17 mouse cellular contexts compared by ENCODE assay signal in genomic region chr15:67235107-67235785, GRCm38 (mm10).
DNase-seq lines count a peak whose midpoint lies in the region; ATAC-seq lines count a peak whose summit lies in the region.
"Had no signal": no experiment of that assay in that cellular context is flagged by ENCODE, and none has a peak within 500 bp of the region (broad histone marks: within the 10 kb centered on the region; RNA-seq: fewer than 3 reads in every experiment).

No protein-coding gene starts in this region.

- no peak overlapping the region for H3K4me2 ChIP-seq in liver, embryonic 11.5 days
- no peak overlapping the region for H3K4me2 ChIP-seq in liver, embryonic 16.5 days (ENCODE audit: low read depth, low read length)
- H3K4me2 ChIP-seq: liver, embryonic 15.5 days; neural tube, embryonic 12.5 days had no signal

- no peak for ATAC-seq in liver, embryonic 11.5 days (replicated peaks; ENCODE audit: low FRiP score)
- 0 out of 2 replicates have a peak, but pooled peaks have one; percentile 9 for ATAC-seq in liver, embryonic 16.5 days (ENCODE audit: low read depth)
- ATAC-seq: hindbrain, embryonic 16.5 days; midbrain, embryonic 16.5 days had no signal

- no peak overlapping the region for H3K27ac ChIP-seq in liver, embryonic 11.5 days (ENCODE audit: low read depth, low read length)
- H3K27ac ChIP-seq in liver, embryonic 16.5 days (ENCODE audit: low read length): no peak overlapping the region
- H3K27ac ChIP-seq: liver, embryonic 15.5 days; neural tube, embryonic 12.5 days had no signal

- 52% methylated on average over 5 of the region's 5 CpGs for WGBS in liver, embryonic 11.5 days
- 26% methylated on average over 5 of the region's 5 CpGs for WGBS in liver, embryonic 16.5 days (ENCODE audit: insufficient replicate concordance)

- peak; percentile 13 for DNase-seq in liver
- DNase-seq in liver, embryonic 11.5 days (ENCODE audit: low spot score): no peak
- peak; percentile 6 for DNase-seq in T-cell, adult 2 months (ENCODE audit: low spot score)
- DNase-seq in splenic B cell, adult 2 months (ENCODE audit: low read depth, low spot score): peak; percentile 49
- no peak for DNase-seq in spleen, adult 12 weeks (ENCODE audit: low spot score)
- DNase-seq in urinary bladder, adult 2 months (ENCODE audit: low spot score): no peak
- DNase-seq: adrenal gland, postnatal 25 days; cerebellum, postnatal 25 days; kidney, adult 18-20 months; lung, postnatal 4 days; right cerebral cortex, postnatal 4 days; thymus, postnatal 25 days had no signal

- H3K27me3 ChIP-seq in liver, embryonic 11.5 days (replicated peaks; ENCODE audit: control insufficient read depth, insufficient read depth, low read length): 0 out of 2 replicates have a peak, but pooled peaks cover 2% of the 10 kb centered on the region
- no peaks in the 10 kb centered on the region for H3K27me3 ChIP-seq in liver, embryonic 16.5 days (ENCODE audit: control insufficient read depth, insufficient read depth, low read depth, low read length)
- H3K27me3 ChIP-seq in splenic B cell, adult 2 months (ENCODE audit: control insufficient read depth, insufficient read depth, low read length, poor library complexity, severe bottlenecking): no peaks in the 10 kb centered on the region; the same call in 1 of the 2 replicates
- H3K27me3 ChIP-seq: liver, embryonic 15.5 days; neural tube, embryonic 12.5 days had no signal

- no peak overlapping the region for H3K4me3 ChIP-seq in liver, embryonic 11.5 days (ENCODE audit: low read depth, low read length)
- H3K4me3 ChIP-seq in liver, embryonic 16.5 days (ENCODE audit: low read depth, low read length): no peak overlapping the region
- H3K4me3 ChIP-seq: liver, embryonic 15.5 days; neural tube, embryonic 12.5 days had no signal

- H3K36me3 ChIP-seq in liver, embryonic 11.5 days (ENCODE audit: control insufficient read depth, insufficient read depth, low read length): no peaks in the 10 kb centered on the region
- no peaks in the 10 kb centered on the region for H3K36me3 ChIP-seq in liver, embryonic 16.5 days (ENCODE audit: control insufficient read depth, insufficient read depth)
- H3K36me3 ChIP-seq in splenic B cell, adult 2 months (ENCODE audit: control insufficient read depth, insufficient read depth, low read length, poor library complexity, severe bottlenecking): no peaks in the 10 kb centered on the region
- H3K36me3 ChIP-seq: liver, embryonic 15.5 days; neural tube, embryonic 12.5 days had no signal

- H3K4me1 ChIP-seq in liver, embryonic 11.5 days (replicated peaks; ENCODE audit: control insufficient read depth, insufficient read depth, low read length): no peaks in the 10 kb centered on the region
- H3K4me1 ChIP-seq in liver, embryonic 16.5 days (ENCODE audit: control insufficient read depth, low read depth, low read length): no peaks in the 10 kb centered on the region
- H3K4me1 ChIP-seq: liver, embryonic 15.5 days; neural tube, embryonic 12.5 days had no signal

- no peaks in the 10 kb centered on the region for H3K9me3 ChIP-seq in liver, embryonic 11.5 days (ENCODE audit: control insufficient read depth, low read length)
- no peaks in the 10 kb centered on the region for H3K9me3 ChIP-seq in liver, embryonic 16.5 days (replicated peaks; ENCODE audit: control insufficient read depth, low read length)
- H3K9me3 ChIP-seq: liver, embryonic 15.5 days; neural tube, embryonic 12.5 days had no signal

- no peak overlapping the region for H3K9ac ChIP-seq in liver, embryonic 11.5 days (ENCODE audit: low read depth, low read length)
- no peak overlapping the region for H3K9ac ChIP-seq in liver, embryonic 16.5 days (ENCODE audit: low read depth, low read length)
- H3K9ac ChIP-seq: liver, embryonic 15.5 days; neural tube, embryonic 12.5 days had no signal

Comparison
In these comparisons a context has a peak if more than half of its experiments do, and no peak if none do; other contexts are left out.
1. DNase-seq: peak in liver (single experiment), T-cell, adult 2 months (single experiment) and splenic B cell, adult 2 months (single experiment); none in liver, embryonic 11.5 days (single experiment), spleen, adult 12 weeks (single experiment) and urinary bladder, adult 2 months (single experiment).